Mouse (Mus musculus): ENCODE data around the gene Wfdc1. TPM values are rescaled to one million over a fixed set of nuclear protein-coding genes. Genes with fewer than 3 reads are reported as not detected.

Wfdc1 gene
- polyA plus RNA-seq, 1 experiment from 2014 or later = 1.7 TPM

GRCm38 (mm10) chr8:119679184-119679583 lies 13.0 kb downstream of the Wfdc1 start:
- no peak overlapping the region for H3K27ac ChIP-seq (ENCODE audit: low read depth, low read length)
- no peaks in the 10 kb centered on the region for H3K9me3 ChIP-seq (ENCODE audit: control insufficient read depth, low read length)
- 64% methylated on average over 14 of the region's 14 CpGs for WGBS
- H3K27me3 ChIP-seq (ENCODE audit: control insufficient read depth, insufficient read depth, low read length) = no peaks in the 10 kb centered on the region
- no peaks in the 10 kb centered on the region for H3K4me1 ChIP-seq (ENCODE audit: control insufficient read depth, insufficient read depth, low read length)
- no peaks in the 10 kb centered on the region for H3K36me3 ChIP-seq (ENCODE audit: control insufficient read depth, insufficient read depth, low read length)
- H3K4me2 ChIP-seq (ENCODE audit: low read depth) = no peak overlapping the region
- ATAC-seq (ENCODE audit: insufficient read depth, low FRiP score, low TSS enrichment) (no peak), DNase-seq (ENCODE audit: low spot score) (no peak)
- H3K9ac ChIP-seq (ENCODE audit: low read length) = no peak overlapping the region
- H3K4me3 ChIP-seq (ENCODE audit: low read depth, low read length) = no peak overlapping the region

GRCm38 (mm10) chr8:119690602-119691001 lies 24.4 kb downstream of the Wfdc1 start:
- ATAC-seq (ENCODE audit: insufficient read depth, low FRiP score, low TSS enrichment) = no peak
- Histone ChIP-seq H3K4me1 (ENCODE audit: control insufficient read depth, insufficient read depth, low read length) (no peaks in the 10 kb centered on the region), H3K9me3 (ENCODE audit: control insufficient read depth, low read length) (no peaks in the 10 kb centered on the region), H3K9ac (ENCODE audit: low read length) (no peak overlapping the region), H3K36me3 (ENCODE audit: control insufficient read depth, insufficient read depth, low read length) (no peaks in the 10 kb centered on the region), H3K4me2 (ENCODE audit: low read depth) (no peak overlapping the region), H3K4me3 (ENCODE audit: low read depth, low read length) (no peak overlapping the region), H3K27me3 (ENCODE audit: control insufficient read depth, insufficient read depth, low read length) (no peaks in the 10 kb centered on the region), H3K27ac (ENCODE audit: low read depth, low read length) (no peak overlapping the region)
- no peak for DNase-seq (ENCODE audit: low spot score)
- WGBS = 81% methylated on average over 6 of the region's 6 CpGs

GRCm38 (mm10) chr8:119691989-119692388 lies 25.8 kb downstream of the Wfdc1 start:
- H3K27me3 ChIP-seq (ENCODE audit: control insufficient read depth, insufficient read depth, low read length) = no peaks in the 10 kb centered on the region
- DNase-seq (ENCODE audit: low spot score) = no peak
- H3K9ac ChIP-seq (ENCODE audit: low read length) = no peak overlapping the region
- H3K4me1 ChIP-seq (ENCODE audit: control insufficient read depth, insufficient read depth, low read length) = no peaks in the 10 kb centered on the region
- no peak overlapping the region for H3K27ac ChIP-seq (ENCODE audit: low read depth, low read length)
- H3K4me3 ChIP-seq (ENCODE audit: low read depth, low read length) = no peak overlapping the region
- no peaks in the 10 kb centered on the region for H3K36me3 ChIP-seq (ENCODE audit: control insufficient read depth, insufficient read depth, low read length)
- no peak overlapping the region for H3K4me2 ChIP-seq (ENCODE audit: low read depth)
- H3K9me3 ChIP-seq (ENCODE audit: control insufficient read depth, low read length) = no peaks in the 10 kb centered on the region
- 88% methylated on average over 4 of the region's 4 CpGs for WGBS
- no peak for ATAC-seq (ENCODE audit: insufficient read depth, low FRiP score, low TSS enrichment)

GRCm38 (mm10) chr8:119694696-119695095 lies 28.5 kb downstream of the Wfdc1 start:
- WGBS = 78% methylated on average over 7 of the region's 7 CpGs
- Histone ChIP-seq H3K9ac (ENCODE audit: low read length) (no peak overlapping the region), H3K4me2 (ENCODE audit: low read depth) (no peak overlapping the region), H3K27ac (ENCODE audit: low read depth, low read length) (no peak overlapping the region), H3K4me3 (ENCODE audit: low read depth, low read length) (no peak overlapping the region), H3K27me3 (ENCODE audit: control insufficient read depth, insufficient read depth, low read length) (peaks cover 11% of the 10 kb centered on the region), H3K9me3 (ENCODE audit: control insufficient read depth, low read length) (no peaks in the 10 kb centered on the region), H3K36me3 (ENCODE audit: control insufficient read depth, insufficient read depth, low read length) (no peaks in the 10 kb centered on the region), H3K4me1 (ENCODE audit: control insufficient read depth, insufficient read depth, low read length) (no peaks in the 10 kb centered on the region)
- ATAC-seq (ENCODE audit: insufficient read depth, low FRiP score, low TSS enrichment) (no peak), DNase-seq (ENCODE audit: low spot score) (no peak)

- peaks cover 32% of the 10 kb centered on the region for H3K27me3 ChIP-seq (ENCODE audit: control insufficient read depth, insufficient read depth, low read length)
- ATAC-seq (ENCODE audit: insufficient read depth, low FRiP score, low TSS enrichment) (no peak), DNase-seq (ENCODE audit: low spot score) (no peak)
- WGBS = 90% methylated on average over 2 of the region's 2 CpGs
- no peaks in the 10 kb centered on the region for H3K4me1 ChIP-seq (ENCODE audit: control insufficient read depth, insufficient read depth, low read length)
- no peak overlapping the region for H3K4me3 ChIP-seq (ENCODE audit: low read depth, low read length)
- H3K4me2 ChIP-seq (ENCODE audit: low read depth) = no peak overlapping the region
- no peak overlapping the region for H3K27ac ChIP-seq (ENCODE audit: low read depth, low read length)
- H3K9ac ChIP-seq (ENCODE audit: low read length) = no peak overlapping the region
- H3K9me3 ChIP-seq (ENCODE audit: control insufficient read depth, low read length) = no peaks in the 10 kb centered on the region
- no peaks in the 10 kb centered on the region for H3K36me3 ChIP-seq (ENCODE audit: control insufficient read depth, insufficient read depth, low read length)
Observed at GRCm38 (mm10) chr8:119697163-119697562, 31.0 kb downstream of the Wfdc1 start.

- no peak for ATAC-seq (ENCODE audit: insufficient read depth, low FRiP score, low TSS enrichment)
- Histone ChIP-seq H3K36me3 (ENCODE audit: control insufficient read depth, insufficient read depth, low read length) (no peaks in the 10 kb centered on the region), H3K27me3 (ENCODE audit: control insufficient read depth, insufficient read depth, low read length) (peaks cover 32% of the 10 kb centered on the region), H3K4me3 (ENCODE audit: low read depth, low read length) (no peak overlapping the region), H3K9ac (ENCODE audit: low read length) (no peak overlapping the region), H3K4me2 (ENCODE audit: low read depth) (no peak overlapping the region), H3K4me1 (ENCODE audit: control insufficient read depth, insufficient read depth, low read length) (no peaks in the 10 kb centered on the region), H3K27ac (ENCODE audit: low read depth, low read length) (no peak overlapping the region), H3K9me3 (ENCODE audit: control insufficient read depth, low read length) (no peaks in the 10 kb centered on the region)
- WGBS = 2% methylated on average over 12 of the region's 12 CpGs
- peak; percentile 56 for DNase-seq (ENCODE audit: low spot score)
Observed at GRCm38 (mm10) chr8:119698960-119699359, 32.8 kb downstream of the Wfdc1 start.

- ATAC-seq (ENCODE audit: insufficient read depth, low FRiP score, low TSS enrichment) (no peak), DNase-seq (ENCODE audit: low spot score) (no peak)
- H3K27me3 ChIP-seq (ENCODE audit: control insufficient read depth, insufficient read depth, low read length) = peaks cover 32% of the 10 kb centered on the region
- no peak within 1 kb of the TSS for H3K4me2 ChIP-seq (ENCODE audit: low read depth)
- no peak within 1 kb of the TSS for H3K9ac ChIP-seq (ENCODE audit: low read length)
- H3K4me1 ChIP-seq (ENCODE audit: control insufficient read depth, insufficient read depth, low read length) = no peaks in the 10 kb centered on the region
- no peak within 1 kb of the TSS for H3K27ac ChIP-seq (ENCODE audit: low read depth, low read length)
- no peaks in the 10 kb centered on the region for H3K36me3 ChIP-seq (ENCODE audit: control insufficient read depth, insufficient read depth, low read length)
- 5% methylated on average over 25 of the region's 26 CpGs for WGBS
- no peak within 1 kb of the TSS for H3K4me3 ChIP-seq (ENCODE audit: low read depth, low read length)
- H3K9me3 ChIP-seq (ENCODE audit: control insufficient read depth, low read length) = no peaks in the 10 kb centered on the region
Observed at GRCm38 (mm10) chr8:119699549-119700134, 33.5 kb downstream of the Wfdc1 start, which contains the start of gene Atp2c2. Atp2c2 (plus strand) TSS chr8:119700009.

GRCm38 (mm10) chr8:119702965-119703364 lies 36.8 kb downstream of the Wfdc1 start:
- Histone ChIP-seq H3K4me3 (ENCODE audit: low read depth, low read length) (no peak overlapping the region), H3K4me2 (ENCODE audit: low read depth) (no peak overlapping the region), H3K27ac (ENCODE audit: low read depth, low read length) (no peak overlapping the region), H3K9me3 (ENCODE audit: control insufficient read depth, low read length) (no peaks in the 10 kb centered on the region), H3K36me3 (ENCODE audit: control insufficient read depth, insufficient read depth, low read length) (no peaks in the 10 kb centered on the region), H3K4me1 (ENCODE audit: control insufficient read depth, insufficient read depth, low read length) (no peaks in the 10 kb centered on the region), H3K27me3 (ENCODE audit: control insufficient read depth, insufficient read depth, low read length) (peaks cover 32% of the 10 kb centered on the region), H3K9ac (ENCODE audit: low read length) (no peak overlapping the region)
- DNase-seq (ENCODE audit: low spot score) = no peak
- WGBS = 73% methylated on average over 7 of the region's 7 CpGs
- no peak for ATAC-seq (ENCODE audit: insufficient read depth, low FRiP score, low TSS enrichment)

- WGBS = 86% methylated on average over 9 of the region's 9 CpGs
- Histone ChIP-seq H3K4me1 (ENCODE audit: control insufficient read depth, insufficient read depth, low read length) (no peaks in the 10 kb centered on the region; the same call in 1 of the 2 replicates), H3K9me3 (ENCODE audit: control insufficient read depth, low read length) (no peaks in the 10 kb centered on the region), H3K4me3 (ENCODE audit: low read depth, low read length) (no peak overlapping the region), H3K9ac (ENCODE audit: low read length) (no peak overlapping the region), H3K27me3 (ENCODE audit: control insufficient read depth, insufficient read depth, low read length) (no peaks in the 10 kb centered on the region), H3K27ac (ENCODE audit: low read depth, low read length) (no peak overlapping the region), H3K4me2 (ENCODE audit: low read depth) (no peak overlapping the region), H3K36me3 (ENCODE audit: control insufficient read depth, insufficient read depth, low read length) (no peaks in the 10 kb centered on the region)
- no peak for ATAC-seq (ENCODE audit: insufficient read depth, low FRiP score, low TSS enrichment)
- DNase-seq (ENCODE audit: low spot score) = no peak
Observed at GRCm38 (mm10) chr8:119707146-119707545, 41.0 kb downstream of the Wfdc1 start.

Measured in neural tube, embryonic 11.5 days (tissue).